Mouse (Mus musculus) ES-E14 (cell line): ENCODE results near the gene Olfr1135.

Experiments used
- MAFK ChIP-seq: IDR thresholded peaks from 2 replicates; pipeline ENCODE4 v1.6.1; 2014; ENCODE audit warnings: mild to moderate bottlenecking, low read depth, low read length, inconsistent platforms; ENCODE audit not compliant: insufficient read depth
- ZNF384 ChIP-seq: IDR thresholded peaks from 2 replicates; pipeline ENCODE4 v1.6.1; 2012; ENCODE audit warnings: low read depth, low read length, inconsistent platforms

DNA sequence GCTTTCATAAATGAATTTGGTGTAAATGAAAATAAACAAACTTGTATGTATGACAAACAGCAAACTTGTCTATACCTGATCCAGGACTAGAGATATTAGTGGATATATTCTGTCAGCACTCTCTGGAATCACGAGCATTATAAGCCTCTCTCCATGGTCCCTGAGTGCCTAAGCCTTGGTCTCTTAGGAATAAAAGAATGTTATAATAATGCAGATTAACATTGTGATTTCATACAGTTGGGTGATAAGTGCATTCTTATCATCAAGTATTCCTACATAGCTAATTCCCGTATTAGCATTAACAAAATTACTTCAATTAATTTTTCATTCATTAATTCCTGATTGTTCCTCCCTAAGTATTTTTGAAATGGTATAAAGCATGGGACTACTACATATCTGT lies 15.1 kb downstream of the Olfr1135 start, which contains the start of gene Olfr1134:
- no peak for TF ChIP-seq MAFK
- TF ChIP-seq ZNF384: no peak
